Mouse (Mus musculus) forebrain, embryonic 16.5 days (tissue): Measurements from ENCODE around the gene Mdh2. TPM values are rescaled to one million over a fixed set of nuclear protein-coding genes. Genes with fewer than 3 reads are reported as not detected.

ENCODE experiments used
- ATAC-seq: fragments of 200-750 bp; cut with Nextera tagmentation; 2 replicates; pipeline ENCODE4 v1.8.0; 2017; ENCODE audit warnings: mild to moderate bottlenecking, moderate library complexity
- H3K27ac ChIP-seq: fragments of 300-500 bp; sonication (generic); 2 replicates; pipeline ENCODE4 v1.5.1; 2014; ENCODE audit warnings: low read length, control low read depth
- H3K27me3 ChIP-seq: fragments of 300-500 bp; sonication (generic); replicated peaks from 2 replicates; pipeline ENCODE4 v1.6.1; 2014; ENCODE audit warnings: low read length; ENCODE audit not compliant: control insufficient read depth, insufficient read depth
- H3K36me3 ChIP-seq: fragments of 300-500 bp; sonication (generic); 2 replicates; pipeline ENCODE4 v1.6.1; 2014; ENCODE audit not compliant: control insufficient read depth, insufficient read depth
- H3K4me1 ChIP-seq: fragments of 300-500 bp; sonication (generic); replicated peaks from 2 replicates; pipeline ENCODE4 v1.6.1; 2014; ENCODE audit warnings: low read length; ENCODE audit not compliant: control insufficient read depth, insufficient read depth
- H3K4me2 ChIP-seq: fragments of 300-500 bp; sonication (generic); 2 replicates; pipeline ENCODE4 v1.6.1; 2014; ENCODE audit warnings: mild to moderate bottlenecking, low read length, control low read depth
- H3K4me3 ChIP-seq: fragments of 300-500 bp; sonication (generic); replicated peaks from 2 replicates; pipeline ENCODE4 v1.5.1; 2014; ENCODE audit warnings: mild to moderate bottlenecking, low read length, control low read depth
- H3K9ac ChIP-seq: fragments of 300-500 bp; sonication (generic); replicated peaks from 2 replicates; pipeline ENCODE4 v1.6.1; 2014; ENCODE audit warnings: low read depth, low read length, control low read depth
- H3K9me3 ChIP-seq: fragments of 300-500 bp; sonication (generic); 2 replicates; pipeline ENCODE4 v1.6.1; 2016; ENCODE audit warnings: low read length; ENCODE audit not compliant: control insufficient read depth
- WGBS: fragments of 180-500 bp; shearing (Covaris S2); extraction: QIAGEN DNeasy Blood & Tissue Kit; methylation state at CpG from one replicate; pipeline ENCODE4 v1.1.7; 2014; 5-methylcytosine and 5-hydroxymethylcytosine counted together
- polyA plus RNA-seq: library from polyadenylated mRNA; unstranded; fragments of >200 nt; fragmentation: Nextera tagmentation; extraction: Ambion mirVana; gene quantifications from 2 replicates; pipeline ENCODE4 v1.2.1, GENCODE M21; 2015

Mdh2 gene
- polyA plus RNA-seq, 1 experiment from 2014 or later: 563 TPM

GRCm38 (mm10) chr5:135763526-135763925 is 14.8 kb upstream of the Mdh2 start:
- Histone ChIP-seq H3K9ac (no peak overlapping the region), H3K36me3 (no peaks in the 10 kb centered on the region), H3K9me3 (no peaks in the 10 kb centered on the region), H3K4me2 (no peak overlapping the region), H3K4me3 (no peak overlapping the region), H3K4me1 (no peaks in the 10 kb centered on the region), H3K27me3 (no peaks in the 10 kb centered on the region), H3K27ac (no peak overlapping the region)
- 2% methylated on average over 7 of the region's 7 CpGs for WGBS
- ATAC-seq: 0 out of 2 replicates have a peak, but pooled peaks have one; percentile 12

GRCm38 (mm10) chr5:135764971-135765370 is 13.3 kb upstream of the Mdh2 start:
- no peak overlapping the region for H3K4me2 ChIP-seq
- no peaks in the 10 kb centered on the region for H3K9me3 ChIP-seq
- H3K27me3 ChIP-seq: no peaks in the 10 kb centered on the region
- no peaks in the 10 kb centered on the region for H3K4me1 ChIP-seq
- ATAC-seq: no peak
- no peaks in the 10 kb centered on the region for H3K36me3 ChIP-seq
- H3K4me3 ChIP-seq: no peak overlapping the region
- no peak overlapping the region for H3K27ac ChIP-seq
- WGBS: 67% methylated on average over 3 of the region's 3 CpGs
- H3K9ac ChIP-seq: no peak overlapping the region

- ATAC-seq: no peak
- no peaks in the 10 kb centered on the region for H3K36me3 ChIP-seq
- H3K4me2 ChIP-seq: no peak overlapping the region
- no peak overlapping the region for H3K4me3 ChIP-seq
- no peaks in the 10 kb centered on the region for H3K9me3 ChIP-seq
- H3K9ac ChIP-seq: no peak overlapping the region
- H3K4me1 ChIP-seq: peaks cover 4% of the 10 kb centered on the region
- no peaks in the 10 kb centered on the region for H3K27me3 ChIP-seq
- 71% methylated on average over 3 of the region's 3 CpGs for WGBS
- H3K27ac ChIP-seq: no peak overlapping the region
These were observed 5.8 kb upstream of the Mdh2 start for GRCm38 (mm10) chr5:135772519-135772918.

GRCm38 (mm10) chr5:135776546-135776945 is 1.7 kb upstream of the Mdh2 start:
- Histone ChIP-seq H3K27ac (no peak overlapping the region), H3K9me3 (no peaks in the 10 kb centered on the region), H3K4me2 (no peak overlapping the region), H3K36me3 (no peaks in the 10 kb centered on the region), H3K27me3 (no peaks in the 10 kb centered on the region), H3K9ac (no peak overlapping the region), H3K4me1 (peaks cover 28% of the 10 kb centered on the region), H3K4me3 (no peak overlapping the region)
- ATAC-seq: no peak
- WGBS: 83% methylated on average over 4 of the region's 4 CpGs

GRCm38 (mm10) chr5:135777796-135778470 is 347 bp upstream of the Mdh2 start, which contains the start of gene Styxl1:
Gene Styxl1 (minus strand): TSS chr5:135778385.
- H3K9ac ChIP-seq: peak within 1 kb of the TSS; percentile 80
- peaks cover 28% of the 10 kb centered on the region for H3K4me1 ChIP-seq
- peak within 1 kb of the TSS; percentile 73 for H3K4me3 ChIP-seq
- peak; percentile 90 for ATAC-seq
- no peaks in the 10 kb centered on the region for H3K36me3 ChIP-seq
- H3K27me3 ChIP-seq: no peaks in the 10 kb centered on the region
- peak within 1 kb of the TSS; percentile 80 for H3K27ac ChIP-seq
- WGBS: under 1% methylated on average over 42 of the region's 45 CpGs
- no peaks in the 10 kb centered on the region for H3K9me3 ChIP-seq
- H3K4me2 ChIP-seq: peak within 1 kb of the TSS; percentile 94

GRCm38 (mm10) chr5:135780331-135780730 is 2.1 kb downstream of the Mdh2 start:
- no peaks in the 10 kb centered on the region for H3K9me3 ChIP-seq
- H3K9ac ChIP-seq: no peak overlapping the region
- H3K4me1 ChIP-seq: peaks cover 28% of the 10 kb centered on the region
- H3K27ac ChIP-seq: no peak overlapping the region
- peaks cover 19% of the 10 kb centered on the region for H3K36me3 ChIP-seq
- 90% methylated on average over 8 of the region's 8 CpGs for WGBS
- H3K4me2 ChIP-seq: no peak overlapping the region
- no peak overlapping the region for H3K4me3 ChIP-seq
- no peaks in the 10 kb centered on the region for H3K27me3 ChIP-seq
- ATAC-seq: no peak

GRCm38 (mm10) chr5:135782901-135783300 is 4.6 kb downstream of the Mdh2 start:
- Histone ChIP-seq H3K9ac (no peak overlapping the region), H3K9me3 (no peaks in the 10 kb centered on the region), H3K4me1 (peaks cover 20% of the 10 kb centered on the region), H3K36me3 (peaks cover 40% of the 10 kb centered on the region), H3K4me2 (no peak overlapping the region), H3K27ac (no peak overlapping the region), H3K27me3 (no peaks in the 10 kb centered on the region), H3K4me3 (no peak overlapping the region)
- no peak for ATAC-seq
- WGBS: 89% methylated on average over 4 of the region's 4 CpGs

- H3K9me3 ChIP-seq: no peaks in the 10 kb centered on the region
- H3K27me3 ChIP-seq: no peaks in the 10 kb centered on the region
- WGBS: 8% methylated on average over 20 of the region's 20 CpGs
- peak overlapping the region; percentile 13; the same call in 1 of the 2 replicates for H3K4me3 ChIP-seq
- peaks cover 8% of the 10 kb centered on the region; the same call in 1 of the 2 replicates for H3K4me1 ChIP-seq
- no peak overlapping the region for H3K27ac ChIP-seq
- H3K9ac ChIP-seq: peak overlapping the region; percentile 28
- peaks cover 18% of the 10 kb centered on the region for H3K36me3 ChIP-seq
- peak overlapping the region; percentile 36 for H3K4me2 ChIP-seq
- peak; percentile 82 for ATAC-seq
These were observed 15.9 kb downstream of the Mdh2 start for GRCm38 (mm10) chr5:135793996-135794858.

GRCm38 (mm10) chr5:135794859-135795181 is 16.5 kb downstream of the Mdh2 start:
- H3K4me1 ChIP-seq: peaks cover 8% of the 10 kb centered on the region; the same call in 1 of the 2 replicates
- 11% methylated on average over 5 of the region's 5 CpGs for WGBS
- peak; percentile 44; the same call in 1 of the 2 replicates for ATAC-seq
- peak overlapping the region; percentile 9 for H3K9ac ChIP-seq
- peaks cover 15% of the 10 kb centered on the region for H3K36me3 ChIP-seq
- peak overlapping the region; percentile 15; the same call in 1 of the 2 replicates for H3K27ac ChIP-seq
- peak overlapping the region; percentile 13; the same call in 1 of the 2 replicates for H3K4me3 ChIP-seq
- H3K27me3 ChIP-seq: no peaks in the 10 kb centered on the region
- peak overlapping the region; percentile 29 for H3K4me2 ChIP-seq
- no peaks in the 10 kb centered on the region for H3K9me3 ChIP-seq
